Mouse (Mus musculus): ENCODE results near the gene Psmc4.

DNA sequence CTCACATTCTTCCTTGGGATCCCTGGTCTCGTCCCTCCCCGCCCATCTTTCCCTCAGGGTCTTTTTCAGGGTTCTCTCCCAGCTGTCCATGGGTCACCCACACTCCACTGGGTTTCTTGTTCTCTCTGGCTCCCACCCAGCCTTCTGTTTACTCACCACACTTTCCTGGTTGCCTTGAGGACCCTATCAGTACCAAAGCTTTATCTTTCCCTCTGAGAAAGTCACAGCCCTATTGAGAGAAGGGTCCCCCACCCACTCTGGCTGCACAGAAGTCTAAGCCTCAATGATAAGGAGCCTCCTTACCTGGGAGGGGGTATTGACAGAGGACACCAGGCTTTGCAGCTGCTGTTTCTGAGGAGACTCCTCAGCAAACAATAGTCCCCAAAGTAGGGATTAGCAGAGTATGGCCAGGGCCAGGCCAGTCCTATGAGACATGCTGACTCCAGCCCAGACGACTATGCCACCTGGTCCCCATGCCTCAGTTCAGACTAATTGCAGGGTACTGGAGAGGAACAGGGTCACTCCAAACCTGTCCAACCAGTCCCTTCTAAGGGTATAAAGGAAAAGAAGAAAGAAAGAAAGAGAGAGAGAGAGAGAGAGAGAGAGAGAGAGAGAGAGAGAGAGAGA, 19.8 kb upstream of the Psmc4 start:
- no peak for TF ChIP-seq CTCF (IDR thresholded peaks at IDR 0.05; ENCODE audit: low read depth)
- TF ChIP-seq EP300 (IDR thresholded peaks at IDR 0.05; ENCODE audit: low read depth) = no peak

Measured in liver, postnatal 0 days (tissue).